Mouse (Mus musculus): Measurements from ENCODE around the gene Cachd1. TPM values are rescaled to one million over a fixed set of nuclear protein-coding genes. Genes with fewer than 3 reads are reported as not detected.

The Cachd1 gene
- total RNA-seq, 1 experiment from 2014 or later: 8.7 TPM

GRCm38 (mm10) chr4:100994442-100995255, 218.2 kb downstream of the Cachd1 start:
- no peak for DNase-seq

- DNase-seq: no peak
Measured at GRCm38 (mm10) chr4:100995617-100996016, 219.1 kb downstream of the Cachd1 start.

GRCm38 (mm10) chr4:100996060-100996651, 219.7 kb downstream of the Cachd1 start:
- DNase-seq: no peak

GRCm38 (mm10) chr4:100998145-100998544, 221.7 kb downstream of the Cachd1 start:
- peak; percentile 28 for DNase-seq

- no peak for DNase-seq
Measured at GRCm38 (mm10) chr4:100998906-100999305, 222.4 kb downstream of the Cachd1 start.

GRCm38 (mm10) chr4:101000622-101001021, 224.1 kb downstream of the Cachd1 start:
- DNase-seq: no peak

GRCm38 (mm10) chr4:101001073-101001472, 224.6 kb downstream of the Cachd1 start:
- DNase-seq: no peak

GRCm38 (mm10) chr4:101002961-101003360, 226.5 kb downstream of the Cachd1 start:
- no peak for DNase-seq

GRCm38 (mm10) chr4:101008362-101008769, 231.9 kb downstream of the Cachd1 start:
- no peak for DNase-seq

- DNase-seq: no peak
Measured at GRCm38 (mm10) chr4:101009092-101009491, 232.6 kb downstream of the Cachd1 start.

- no peak for DNase-seq
Measured at GRCm38 (mm10) chr4:101017806-101018205, 241.3 kb downstream of the Cachd1 start.

GRCm38 (mm10) chr4:101020596-101020995, 244.1 kb downstream of the Cachd1 start, which contains the start of gene Gm10577:
TSS of gene Gm10577 (minus strand) at chr4:101020696.
- DNase-seq: no peak

- no peak for DNase-seq
Measured at GRCm38 (mm10) chr4:101026566-101026965, 250.1 kb downstream of the Cachd1 start.

- no peak for DNase-seq
Measured at GRCm38 (mm10) chr4:101026995-101027394, 250.5 kb downstream of the Cachd1 start.

GRCm38 (mm10) chr4:101027852-101028411, 251.5 kb downstream of the Cachd1 start:
- no peak for DNase-seq

- no peak for DNase-seq
Measured at GRCm38 (mm10) chr4:101033047-101033446, 256.6 kb downstream of the Cachd1 start.

GRCm38 (mm10) chr4:101035131-101035530, 258.7 kb downstream of the Cachd1 start:
- DNase-seq: no peak

GRCm38 (mm10) chr4:101037156-101037555, 260.7 kb downstream of the Cachd1 start:
- no peak for DNase-seq

- no peak for DNase-seq
Measured at GRCm38 (mm10) chr4:101043691-101044090, 267.2 kb downstream of the Cachd1 start.

GRCm38 (mm10) chr4:101044149-101044548, 267.7 kb downstream of the Cachd1 start:
- no peak for DNase-seq

GRCm38 (mm10) chr4:101046576-101046975, 270.1 kb downstream of the Cachd1 start:
- DNase-seq: no peak

- no peak for DNase-seq
Measured at GRCm38 (mm10) chr4:101062146-101062545, 285.7 kb downstream of the Cachd1 start.

GRCm38 (mm10) chr4:101066401-101066800, 289.9 kb downstream of the Cachd1 start:
- no peak for DNase-seq

Measured in adrenal gland, postnatal 25 days (tissue).